Mouse (Mus musculus): ENCODE results near the gene Lpar4. TPM values are rescaled to one million over a fixed set of nuclear protein-coding genes. Genes with fewer than 3 reads are reported as not detected.

The Lpar4 gene
- total RNA-seq (2023), result not detected in 4 replicates

DNA sequence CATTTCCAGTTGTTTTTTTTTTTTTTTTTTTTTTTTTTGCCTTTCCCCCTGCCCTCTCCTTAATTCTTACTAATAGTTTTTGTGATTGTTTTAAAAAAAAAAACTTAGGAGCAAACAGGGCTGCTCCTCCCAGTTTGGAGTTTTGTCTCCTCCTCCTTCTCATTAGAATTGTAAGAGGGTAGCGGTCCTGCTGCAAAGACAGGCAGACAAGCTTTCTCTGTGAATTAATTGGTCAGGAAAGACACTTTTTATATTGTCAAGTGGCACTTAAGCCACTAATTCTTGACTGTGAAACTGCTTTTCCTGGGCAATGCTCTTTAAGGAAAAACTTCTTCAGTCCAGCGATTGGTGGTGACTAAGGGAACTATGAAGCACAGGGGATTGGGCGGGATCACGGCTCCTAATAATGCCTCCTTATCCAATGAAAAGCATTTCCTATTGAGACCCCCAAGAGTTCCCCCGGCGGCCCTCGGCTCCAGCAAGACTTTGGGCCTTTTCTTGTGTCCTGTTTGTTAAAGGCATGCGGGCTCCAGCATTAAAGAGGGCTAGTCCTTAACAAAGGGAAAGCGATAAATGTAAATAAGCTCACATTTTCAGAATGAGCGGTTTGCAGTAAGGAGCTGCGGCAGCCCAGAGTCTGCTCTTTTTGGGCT, at the start of gene Lpar4:
Lpar4 (plus strand) TSS at position 451 of the 653 bp plus-strand sequence.

Other genes starting within 250 kb of the Lpar4 start
- gene Rtl3, start 80.0 kb upstream of the Lpar4 start, total RNA-seq (2023), result not detected in 4 replicates
- 181 to 220 TPM (median 212 TPM) in 4 replicates for gene P2ry10, start 167.9 kb downstream of the Lpar4 start, total RNA-seq (2023)
- 30.6 to 37.9 TPM (median 35.2 TPM) in 4 replicates for gene P2ry10b, start 228.3 kb downstream of the Lpar4 start, total RNA-seq (2023)